Mouse (Mus musculus) small intestine, adult 2 months (tissue): ENCODE results near the gene Fblim1. TPM values are rescaled to one million over a fixed set of nuclear protein-coding genes. Genes with fewer than 3 reads are reported as not detected.

Source experiments
- H3K27ac ChIP-seq: fragments of 200-500 bp; 2 replicates; pipeline ENCODE4 v1.5.1; 2012; ENCODE audit warnings: low read depth, low read length, control low read depth, inconsistent platforms; ENCODE audit not compliant: insufficient read depth
- H3K27me3 ChIP-seq: fragments of 200-500 bp; 2 replicates; pipeline ENCODE4 v1.6.1; 2012; ENCODE audit warnings: mild to moderate bottlenecking, moderate library complexity, low read length, inconsistent platforms; ENCODE audit not compliant: control insufficient read depth, insufficient read depth
- H3K36me3 ChIP-seq: fragments of 200-500 bp; 2 replicates; pipeline ENCODE4 v1.6.1; 2012; ENCODE audit warnings: mild to moderate bottlenecking, low read length, control low read depth, inconsistent platforms; ENCODE audit not compliant: control insufficient read depth, insufficient read depth
- H3K4me1 ChIP-seq: fragments of 200-500 bp; 2 replicates; pipeline ENCODE4 v1.6.1; 2012; ENCODE audit warnings: low read length, inconsistent platforms, mixed read lengths; ENCODE audit not compliant: control insufficient read depth, insufficient read depth, insufficient read length
- H3K4me3 ChIP-seq: fragments of 200-500 bp; 2 replicates; pipeline ENCODE4 v1.5.1; 2012; ENCODE audit warnings: low read depth, mild to moderate bottlenecking, control low read depth, inconsistent platforms, low read length, moderate library complexity
- CTCF ChIP-seq: fragments of 200-500 bp; IDR thresholded peaks from 2 replicates; pipeline ENCODE4 v1.5.1; 2012; ENCODE audit warnings: low read depth, mild to moderate bottlenecking, control low read depth, inconsistent platforms, low read length, moderate library complexity, mixed read lengths; ENCODE audit not compliant: insufficient replicate concordance, insufficient read length; ENCODE audit errors: extremely low read depth
- POLR2A ChIP-seq: fragments of 200-500 bp; IDR thresholded peaks from 2 replicates; pipeline ENCODE4 v1.6.1; 2012; ENCODE audit warnings: low read depth, mild to moderate bottlenecking, control low read depth, inconsistent platforms, low read length, moderate library complexity
- WGBS: fragments of 180-500 bp; shearing (Covaris S2); methylation state at CpG from one replicate; pipeline ENCODE4 v1.1.7; 2018; 5-methylcytosine and 5-hydroxymethylcytosine counted together
- polyA plus RNA-seq: library from polyadenylated mRNA; depleted of rRNA; stranded (reverse); fragments of >200 nt; gene quantifications from 2 replicates; pipeline ENCODE4 v1.2.3, GENCODE M21; 2012

Gene Fblim1
- polyA plus RNA-seq, 1 experiment: 108 TPM

- no peaks in the 10 kb centered on the region for H3K27me3 ChIP-seq
- H3K4me3 ChIP-seq: no peak overlapping the region
- TF ChIP-seq CTCF (no peak), POLR2A (no peak)
- H3K4me1 ChIP-seq: no peaks in the 10 kb centered on the region
- no peak overlapping the region for H3K27ac ChIP-seq
- 91% methylated on average over 5 of the region's 5 CpGs for WGBS
- peaks cover 24% of the 10 kb centered on the region for H3K36me3 ChIP-seq
Observed at GRCm38 (mm10) chr4:141636693-141637092, 30.8 kb upstream of the Fblim1 start.

- Histone ChIP-seq H3K4me1 (no peaks in the 10 kb centered on the region), H3K36me3 (peaks cover 31% of the 10 kb centered on the region), H3K4me3 (no peak overlapping the region), H3K27ac (no peak overlapping the region), H3K27me3 (no peaks in the 10 kb centered on the region)
- TF ChIP-seq POLR2A (no peak), CTCF (no peak)
- WGBS: 90% methylated on average over 9 of the region's 9 CpGs
Observed at GRCm38 (mm10) chr4:141635991-141636390, 30.1 kb upstream of the Fblim1 start.

- no peak for TF ChIP-seq POLR2A
- no peak for TF ChIP-seq CTCF
- H3K36me3 ChIP-seq: peaks cover 39% of the 10 kb centered on the region
- H3K27ac ChIP-seq: no peak overlapping the region
- no peaks in the 10 kb centered on the region for H3K27me3 ChIP-seq
- no peak overlapping the region for H3K4me3 ChIP-seq
- WGBS: 90% methylated on average over 21 of the region's 21 CpGs
- no peaks in the 10 kb centered on the region for H3K4me1 ChIP-seq
Observed at GRCm38 (mm10) chr4:141632111-141632873, 26.4 kb upstream of the Fblim1 start.

GRCm38 (mm10) chr4:141631250-141631649 lies 25.4 kb upstream of the Fblim1 start:
- Histone ChIP-seq H3K36me3 (peaks cover 37% of the 10 kb centered on the region), H3K27ac (no peak overlapping the region), H3K4me3 (no peak overlapping the region), H3K27me3 (no peaks in the 10 kb centered on the region), H3K4me1 (no peaks in the 10 kb centered on the region)
- 97% methylated on average over 20 of the region's 20 CpGs for WGBS
- TF ChIP-seq POLR2A (no peak), CTCF (no peak)

- H3K36me3 ChIP-seq: peaks cover 37% of the 10 kb centered on the region
- no peak overlapping the region for H3K27ac ChIP-seq
- no peaks in the 10 kb centered on the region for H3K27me3 ChIP-seq
- TF ChIP-seq POLR2A (no peak), CTCF (no peak)
- no peak overlapping the region for H3K4me3 ChIP-seq
- WGBS: 90% methylated on average over 11 of the region's 11 CpGs
- H3K4me1 ChIP-seq: no peaks in the 10 kb centered on the region
Observed at GRCm38 (mm10) chr4:141630021-141630420, 24.1 kb upstream of the Fblim1 start.

GRCm38 (mm10) chr4:141628661-141629060 lies 22.8 kb upstream of the Fblim1 start:
- TF ChIP-seq POLR2A (no peak), CTCF (no peak)
- Histone ChIP-seq H3K27ac (no peak overlapping the region), H3K27me3 (no peaks in the 10 kb centered on the region), H3K36me3 (peaks cover 34% of the 10 kb centered on the region), H3K4me3 (no peak overlapping the region), H3K4me1 (peaks cover 8% of the 10 kb centered on the region)
- WGBS: 85% methylated on average over 14 of the region's 14 CpGs

- 92% methylated on average over 5 of the region's 5 CpGs for WGBS
- Histone ChIP-seq H3K36me3 (peaks cover 32% of the 10 kb centered on the region), H3K4me3 (no peak overlapping the region), H3K27me3 (no peaks in the 10 kb centered on the region), H3K27ac (no peak overlapping the region), H3K4me1 (peaks cover 14% of the 10 kb centered on the region)
- TF ChIP-seq POLR2A (no peak), CTCF (no peak)
Observed at GRCm38 (mm10) chr4:141627502-141627901, 21.6 kb upstream of the Fblim1 start.
